Mouse (Mus musculus) heart, embryonic 12.5 days (tissue): ENCODE measurements at regions not wholly inside any gene's neighbourhood (a gene's known extent, or its start where the extent isn't known, plus 50 kb on each side); places are given as distances from the start of the nearest gene placed in this dataset.

Source experiments
- ATAC-seq: fragments of 200-750 bp; cut with Nextera tagmentation; 2 replicates; pipeline ENCODE4 v1.8.0; 2017; ENCODE audit warnings: moderate TSS enrichment, moderate library complexity; ENCODE audit not compliant: insufficient number of reproducible peaks, low FRiP score
- H3K27ac ChIP-seq: fragments of 300-500 bp; sonication (generic); 2 replicates; pipeline ENCODE4 v1.5.1; 2016; ENCODE audit warnings: mild to moderate bottlenecking, moderate library complexity; ENCODE audit not compliant: poor library complexity, severe bottlenecking
- H3K27me3 ChIP-seq: fragments of 300-500 bp; sonication (generic); replicated peaks from 2 replicates; pipeline ENCODE4 v1.6.1; 2016; ENCODE audit warnings: mild to moderate bottlenecking, moderate library complexity
- H3K36me3 ChIP-seq: fragments of 300-500 bp; sonication (generic); 2 replicates; pipeline ENCODE4 v1.6.1; 2016; ENCODE audit warnings: mild to moderate bottlenecking, moderate library complexity
- H3K4me1 ChIP-seq: fragments of 300-500 bp; sonication (generic); replicated peaks from 2 replicates; pipeline ENCODE4 v1.6.1; 2016; ENCODE audit warnings: mild to moderate bottlenecking
- H3K4me2 ChIP-seq: fragments of 300-500 bp; sonication (generic); 2 replicates; pipeline ENCODE4 v1.6.1; 2016; ENCODE audit warnings: mild to moderate bottlenecking, moderate library complexity
- H3K4me3 ChIP-seq: fragments of 300-500 bp; sonication (generic); 2 replicates; pipeline ENCODE4 v1.5.1; 2016; ENCODE audit warnings: mild to moderate bottlenecking
- H3K9ac ChIP-seq: fragments of 300-500 bp; sonication (generic); 2 replicates; pipeline ENCODE4 v1.6.1; 2016; ENCODE audit warnings: mild to moderate bottlenecking, moderate library complexity
- H3K9me3 ChIP-seq: fragments of 300-500 bp; sonication (generic); replicated peaks from 2 replicates; pipeline ENCODE4 v1.6.1; 2016; ENCODE audit warnings: mild to moderate bottlenecking, moderate library complexity
- WGBS: fragments of 180-500 bp; shearing (Covaris S2); methylation state at CpG from one replicate; pipeline ENCODE4 v1.1.7; 2016; 5-methylcytosine and 5-hydroxymethylcytosine counted together

DNA sequence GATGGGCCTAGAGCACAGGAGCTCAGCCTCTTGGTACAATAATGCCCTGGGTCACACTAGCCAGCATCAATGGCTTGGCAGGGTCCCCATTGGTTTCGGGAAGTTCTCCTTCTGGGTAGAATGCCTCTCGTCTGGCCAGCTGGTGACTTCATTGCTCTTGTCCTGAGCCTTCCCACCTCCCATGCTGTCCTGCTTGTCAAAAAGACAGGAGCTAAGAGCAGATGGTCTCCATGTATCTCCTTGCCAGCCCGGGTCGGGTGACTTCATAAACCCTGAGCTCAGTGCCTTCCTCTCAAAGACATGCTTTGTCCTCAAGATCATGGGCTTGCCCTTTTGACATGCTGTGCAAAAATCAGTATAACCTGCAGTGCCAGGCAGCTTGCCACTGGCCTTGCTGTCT is 179.2 kb upstream of the Sh3bp4 start:
- no peak overlapping the region for H3K27ac ChIP-seq
- 79% methylated on average over 4 of the region's 4 CpGs for WGBS
- no peak for ATAC-seq

DNA sequence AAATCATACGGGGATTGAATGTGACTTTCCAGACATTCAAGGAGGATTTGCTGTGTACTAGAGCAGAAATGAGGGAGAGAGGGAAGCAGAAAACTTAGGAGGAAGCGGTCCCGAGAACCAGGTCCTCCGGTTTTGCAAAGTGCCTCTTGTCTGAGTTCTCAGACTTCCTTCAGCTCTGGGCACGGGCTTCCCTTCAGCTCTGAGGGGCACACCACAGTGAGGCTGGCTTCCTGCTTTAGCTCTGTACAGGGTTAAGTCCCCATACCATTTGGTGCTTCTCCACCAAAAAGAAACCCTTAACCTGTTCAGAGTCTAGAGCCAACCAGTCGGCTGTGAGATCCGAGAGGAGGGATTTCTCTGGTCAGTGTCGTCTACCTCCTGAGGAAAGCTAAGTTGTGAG is 167.8 kb upstream of the Sh3bp4 start:
- Histone ChIP-seq H3K4me3 (no peak overlapping the region), H3K36me3 (no peaks in the 10 kb centered on the region), H3K4me1 (no peaks in the 10 kb centered on the region), H3K9ac (no peak overlapping the region), H3K9me3 (no peaks in the 10 kb centered on the region), H3K27me3 (no peaks in the 10 kb centered on the region), H3K4me2 (no peak overlapping the region), H3K27ac (no peak overlapping the region)
- 80% methylated on average over 8 of the region's 8 CpGs for WGBS
- ATAC-seq: no peak

More for the DNA sequence above, 179.2 kb upstream of the Sh3bp4 start:
- H3K36me3 ChIP-seq: no peaks in the 10 kb centered on the region
- no peak overlapping the region for H3K4me2 ChIP-seq
- no peaks in the 10 kb centered on the region for H3K27me3 ChIP-seq
- H3K9me3 ChIP-seq: no peaks in the 10 kb centered on the region
- no peak overlapping the region for H3K4me3 ChIP-seq
- H3K4me1 ChIP-seq: no peaks in the 10 kb centered on the region
- no peak overlapping the region for H3K9ac ChIP-seq

DNA sequence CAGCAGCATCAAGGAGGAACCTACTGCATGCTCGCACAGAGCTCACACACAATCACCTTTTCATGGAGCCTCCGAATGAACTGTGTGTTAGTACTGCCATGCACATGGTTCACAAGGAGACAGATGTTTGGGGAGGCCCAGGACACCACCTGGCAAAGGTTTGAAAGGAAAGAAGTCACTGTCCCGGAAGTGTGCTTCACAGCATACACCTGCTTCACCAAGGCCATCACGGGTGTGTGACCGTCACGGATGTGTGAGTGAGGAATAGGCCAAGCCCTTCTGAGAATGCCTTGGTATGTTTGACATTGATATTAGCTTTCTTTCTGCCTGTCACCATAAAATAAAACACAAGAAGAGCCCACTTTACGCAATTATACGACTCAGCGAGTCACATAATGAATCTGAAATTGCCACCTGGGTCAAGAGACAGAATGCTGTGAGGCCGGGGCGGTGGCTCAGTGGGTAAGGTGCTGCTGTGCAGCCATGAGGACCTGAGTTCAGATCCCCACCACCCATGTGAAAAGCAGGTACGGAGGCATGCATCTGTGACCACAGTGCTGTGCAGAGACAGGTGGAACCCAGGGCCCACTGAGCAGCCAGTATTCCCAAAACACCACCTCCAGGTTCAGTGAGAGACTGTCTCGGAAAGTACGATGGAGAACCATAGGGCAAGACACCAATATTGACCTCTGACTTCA is 162.3 kb upstream of the Sh3bp4 start:
- 90% methylated on average over 14 of the region's 14 CpGs for whole genome bisulfite sequencing
- 0 out of 2 replicates have a peak, but pooled peaks cover 3% of the 10 kb centered on the region for H3K4me1 ChIP-seq
- H3K9me3 ChIP-seq: no peaks in the 10 kb centered on the region
- no peak for ATAC-seq
- H3K27ac ChIP-seq: no peak overlapping the region
- H3K4me3 ChIP-seq: no peak overlapping the region
- H3K9ac ChIP-seq: no peak overlapping the region
- H3K27me3 ChIP-seq: no peaks in the 10 kb centered on the region
- H3K4me2 ChIP-seq: no peak overlapping the region
- H3K36me3 ChIP-seq: no peaks in the 10 kb centered on the region

DNA sequence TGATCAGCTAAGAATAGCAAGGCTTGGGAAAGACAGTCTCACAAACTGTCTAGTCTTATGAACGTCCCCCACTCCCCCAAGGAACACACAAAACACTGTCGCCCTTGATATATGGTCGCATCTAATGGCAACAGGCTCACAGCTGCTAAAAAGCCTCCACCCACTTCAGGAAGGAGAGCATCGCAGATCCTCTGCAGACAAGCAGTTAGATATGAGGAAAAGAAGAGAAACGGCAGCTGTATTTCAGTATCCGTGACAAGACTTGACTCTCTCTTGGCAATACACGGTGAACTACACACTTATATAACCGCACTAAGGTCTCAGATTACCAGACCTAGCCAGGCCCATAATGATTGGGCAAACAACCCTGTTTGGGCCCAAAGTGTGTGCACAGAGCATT is 161.5 kb upstream of the Sh3bp4 start:
- no peak for ATAC-seq
- 79% methylated on average over 8 of the region's 8 CpGs for WGBS

DNA sequence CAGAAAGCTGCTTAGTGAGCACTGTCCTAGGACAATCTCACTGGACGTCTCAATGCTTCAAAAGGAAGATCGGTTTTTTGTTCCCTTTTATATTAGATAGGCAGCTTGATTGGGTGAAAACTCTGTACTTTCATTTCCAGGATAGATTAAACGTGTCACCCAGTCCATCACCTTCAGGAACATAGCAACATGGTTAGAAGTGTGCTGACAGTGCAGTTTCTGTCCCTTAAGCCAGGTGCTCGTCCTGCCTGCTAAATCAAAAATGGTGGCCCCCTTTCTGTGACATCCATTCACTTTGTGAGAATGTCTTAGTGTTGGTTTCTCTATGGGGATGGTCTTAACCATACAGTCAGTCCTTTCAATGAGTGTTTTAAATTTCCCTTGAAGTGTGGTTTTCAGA is 160.9 kb upstream of the Sh3bp4 start:
- 0 out of 2 replicates have a peak, but pooled peaks cover 3% of the 10 kb centered on the region for H3K9me3 ChIP-seq
- no peaks in the 10 kb centered on the region for H3K36me3 ChIP-seq
- H3K27ac ChIP-seq: no peak overlapping the region
- no peak overlapping the region for H3K9ac ChIP-seq
- H3K4me2 ChIP-seq: no peak overlapping the region
- WGBS: 74% methylated on average over 4 of the region's 4 CpGs
- ATAC-seq: no peak
- H3K27me3 ChIP-seq: no peaks in the 10 kb centered on the region
- 0 out of 2 replicates have a peak, but pooled peaks cover 3% of the 10 kb centered on the region for H3K4me1 ChIP-seq
- H3K4me3 ChIP-seq: no peak overlapping the region

More for the DNA sequence above, 161.5 kb upstream of the Sh3bp4 start:
- Histone ChIP-seq H3K4me1 (0 out of 2 replicates have a peak, but pooled peaks cover 3% of the 10 kb centered on the region), H3K4me2 (no peak overlapping the region), H3K9ac (no peak overlapping the region; the same call in 1 of the 2 replicates), H3K4me3 (no peak overlapping the region), H3K27me3 (no peaks in the 10 kb centered on the region), H3K27ac (no peak overlapping the region), H3K36me3 (no peaks in the 10 kb centered on the region), H3K9me3 (no peaks in the 10 kb centered on the region)

DNA sequence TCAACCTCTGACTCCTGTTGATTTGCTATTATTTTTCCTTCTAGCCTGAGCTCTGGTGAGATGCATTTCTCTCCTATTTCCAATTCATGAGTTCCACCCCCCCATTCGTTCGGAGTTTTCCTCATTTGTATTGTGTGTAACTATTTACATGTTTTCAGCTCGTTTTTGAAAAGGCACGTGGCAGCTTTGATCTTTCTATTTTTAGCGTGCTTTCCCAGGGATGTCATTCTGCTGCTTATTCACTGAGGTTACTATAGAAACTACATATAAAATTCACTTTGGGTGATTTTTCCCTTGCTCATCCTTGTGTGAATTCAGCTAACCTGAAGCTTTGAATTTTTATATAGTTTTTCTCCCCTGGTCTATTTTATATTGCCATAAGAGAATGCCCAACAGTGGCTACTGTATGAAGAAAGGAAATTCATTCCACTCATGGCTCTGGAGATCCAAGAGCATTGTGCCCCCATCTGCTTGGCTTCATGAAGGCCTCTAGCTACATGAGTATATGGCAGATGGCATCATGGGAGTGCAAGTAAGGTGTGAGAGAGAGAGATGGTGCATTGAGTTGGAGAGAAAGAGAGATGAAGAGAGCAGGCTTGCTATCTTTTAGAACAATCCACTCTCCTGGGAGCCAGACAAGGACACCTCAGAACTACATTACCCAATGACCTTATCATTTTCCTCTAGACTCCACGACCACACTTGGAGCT is 160.2 kb upstream of the Sh3bp4 start:
- 0 out of 2 replicates have a peak, but pooled peaks cover 4% of the 10 kb centered on the region for H3K9me3 ChIP-seq
- no peaks in the 10 kb centered on the region for H3K36me3 ChIP-seq
- no peaks in the 10 kb centered on the region for H3K27me3 ChIP-seq
- H3K4me1 ChIP-seq: 0 out of 2 replicates have a peak, but pooled peaks cover 3% of the 10 kb centered on the region
- no peak overlapping the region for H3K9ac ChIP-seq
- no peak for ATAC-seq
- no peak overlapping the region for H3K27ac ChIP-seq
- 61% methylated on average over 6 of the region's 6 CpGs for WGBS
- no peak overlapping the region for H3K4me2 ChIP-seq
- no peak overlapping the region for H3K4me3 ChIP-seq

DNA sequence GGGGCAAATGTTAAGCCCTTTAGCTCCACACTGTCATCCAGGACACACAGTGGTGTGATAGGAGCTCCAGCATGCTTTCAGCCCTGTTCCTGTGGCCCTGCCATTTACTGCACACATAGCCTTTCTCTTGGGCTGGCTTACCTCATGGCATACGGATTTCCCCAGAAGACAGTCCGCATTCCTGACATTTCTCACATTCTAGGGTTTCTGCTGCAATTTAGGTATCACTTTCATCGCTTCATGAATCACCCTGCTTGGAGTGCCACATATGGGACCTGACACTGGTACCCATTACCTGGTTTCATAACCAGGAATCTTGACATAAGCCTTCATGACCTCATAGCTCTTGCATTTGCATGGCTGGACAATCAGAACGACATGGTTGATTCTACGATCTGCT is 158.5 kb upstream of the Sh3bp4 start:
- Histone ChIP-seq H3K4me3 (no peak overlapping the region), H3K4me1 (0 out of 2 replicates have a peak, but pooled peaks cover 3% of the 10 kb centered on the region), H3K9ac (no peak overlapping the region), H3K4me2 (no peak overlapping the region), H3K27me3 (no peaks in the 10 kb centered on the region), H3K36me3 (no peaks in the 10 kb centered on the region), H3K27ac (no peak overlapping the region), H3K9me3 (0 out of 2 replicates have a peak, but pooled peaks cover 4% of the 10 kb centered on the region)
- 54% methylated on average over 5 of the region's 5 CpGs for WGBS
- ATAC-seq: no peak

DNA sequence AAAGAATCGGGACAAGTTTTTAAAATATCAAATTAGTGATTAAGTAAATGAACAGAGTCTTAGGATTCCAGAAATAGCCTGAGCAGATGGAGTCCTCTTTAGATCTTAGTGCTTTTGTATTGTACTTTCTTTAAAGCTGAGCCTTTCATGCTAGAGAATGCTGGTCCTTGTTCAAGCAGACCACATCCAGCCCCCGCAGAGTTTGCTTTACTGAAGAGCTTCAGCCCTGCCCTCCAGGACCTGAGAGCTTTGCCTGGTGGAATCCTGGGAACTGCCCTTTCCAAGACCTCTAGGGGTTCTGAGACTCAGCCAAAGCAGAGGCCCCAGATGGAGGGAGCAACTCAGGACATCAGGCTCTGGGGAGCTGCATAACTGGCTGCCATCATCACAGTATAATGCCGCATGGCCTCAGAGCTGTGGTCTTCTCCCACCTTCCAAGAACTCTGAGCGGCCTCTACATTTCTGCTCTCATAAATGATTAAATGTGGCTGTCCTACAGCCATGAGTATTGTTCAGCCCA is 153.6 kb upstream of the Sh3bp4 start:
- no peaks in the 10 kb centered on the region for H3K36me3 ChIP-seq
- WGBS: 86% methylated on average over 4 of the region's 4 CpGs
- no peak overlapping the region for H3K9ac ChIP-seq
- ATAC-seq: no peak
- no peaks in the 10 kb centered on the region for H3K27me3 ChIP-seq
- H3K4me3 ChIP-seq: no peak overlapping the region
- H3K4me1 ChIP-seq: 0 out of 2 replicates have a peak, but pooled peaks cover 2% of the 10 kb centered on the region
- 0 out of 2 replicates have a peak, but pooled peaks cover 9% of the 10 kb centered on the region for H3K9me3 ChIP-seq
- no peak overlapping the region for H3K4me2 ChIP-seq
- H3K27ac ChIP-seq: no peak overlapping the region

DNA sequence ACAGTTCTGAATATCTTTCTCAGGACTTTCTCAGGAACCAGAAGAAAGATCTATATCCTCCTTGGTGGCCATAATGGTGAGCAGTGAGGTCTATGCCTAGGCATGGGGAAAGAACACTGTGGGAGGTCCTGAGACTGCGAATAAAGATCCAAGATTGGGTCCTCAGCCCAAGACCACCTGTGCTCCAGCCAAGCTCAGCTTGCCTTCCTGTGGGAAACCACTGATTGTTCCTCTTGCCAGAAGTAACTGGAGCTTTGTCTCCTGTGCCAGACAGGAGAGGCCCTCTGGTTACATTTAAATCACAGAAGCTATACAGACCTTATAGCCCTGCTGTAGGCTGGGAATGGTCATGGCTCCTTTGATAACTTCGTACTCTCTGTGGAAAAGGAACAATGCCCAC is 148.8 kb upstream of the Sh3bp4 start:
- Histone ChIP-seq H3K9me3 (0 out of 2 replicates have a peak, but pooled peaks cover 5% of the 10 kb centered on the region), H3K4me2 (no peak overlapping the region), H3K27me3 (no peaks in the 10 kb centered on the region), H3K36me3 (no peaks in the 10 kb centered on the region), H3K27ac (no peak overlapping the region), H3K4me3 (no peak overlapping the region), H3K4me1 (peaks cover 11% of the 10 kb centered on the region), H3K9ac (no peak overlapping the region)
- ATAC-seq: no peak
- WGBS: 66% methylated on average over 2 of the region's 2 CpGs

DNA sequence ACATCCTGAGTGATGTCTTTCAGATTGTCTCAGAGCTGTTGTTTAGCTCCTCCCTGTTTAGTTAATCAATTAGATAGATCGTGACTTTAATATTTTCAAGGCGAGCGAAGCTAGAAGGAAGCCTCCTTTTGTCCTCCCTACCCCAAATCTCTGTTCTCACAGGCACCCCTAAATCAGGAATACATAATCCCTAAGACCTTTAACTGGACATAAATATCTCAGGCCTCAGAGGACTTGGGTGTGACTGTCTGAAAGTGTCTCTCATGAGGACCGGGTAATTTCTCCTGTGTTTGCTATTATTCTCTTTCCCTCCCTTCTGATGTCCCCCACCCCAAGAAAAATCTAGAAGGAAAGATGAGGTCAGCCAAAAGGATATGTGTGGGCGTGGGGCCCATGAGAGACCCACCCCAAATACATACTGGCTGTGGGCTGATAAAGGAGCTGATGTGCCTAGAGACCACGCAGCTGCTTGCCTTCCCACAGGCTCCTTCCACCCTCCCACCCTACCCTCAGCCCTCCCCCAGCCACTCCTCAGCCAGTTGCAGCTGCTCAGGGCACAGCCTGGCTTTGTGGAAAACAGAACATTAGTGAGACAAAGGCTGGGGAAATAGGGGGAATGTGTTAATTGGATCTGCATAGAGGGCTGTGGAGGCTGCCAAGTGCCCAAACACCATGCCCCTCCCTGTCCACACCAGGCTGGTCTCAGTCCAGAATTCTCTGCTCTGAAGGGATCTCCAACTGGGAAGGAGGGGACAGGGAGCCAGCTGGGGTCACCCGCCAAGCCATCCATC is 146.2 kb upstream of the Sh3bp4 start:
- H3K27ac ChIP-seq: no peak overlapping the region
- ATAC-seq: peak; percentile 64; the same call in 1 of the 2 replicates
- H3K9me3 ChIP-seq: peaks cover 7% of the 10 kb centered on the region; the same call in 1 of the 2 replicates
- no peak overlapping the region for H3K4me2 ChIP-seq
- 52% methylated on average over 7 of the region's 7 CpGs for WGBS
- H3K36me3 ChIP-seq: no peaks in the 10 kb centered on the region
- H3K4me1 ChIP-seq: peaks cover 13% of the 10 kb centered on the region
- no peak overlapping the region for H3K9ac ChIP-seq
- no peak overlapping the region for H3K4me3 ChIP-seq
- no peaks in the 10 kb centered on the region for H3K27me3 ChIP-seq
